Mouse (Mus musculus) intestine, postnatal 0 days (tissue): Measurements from ENCODE around the gene Scaf8. TPM values are rescaled to one million over a fixed set of nuclear protein-coding genes. Genes with fewer than 3 reads are reported as not detected.

Experiments
- ATAC-seq: fragments of 200-750 bp; cut with Nextera tagmentation; 2 replicates; pipeline ENCODE4 v1.8.0; 2017; ENCODE audit warnings: mild to moderate bottlenecking, moderate TSS enrichment, moderate library complexity
- H3K27ac ChIP-seq: fragments of 300-500 bp; sonication (generic); 2 replicates; pipeline ENCODE4 v1.5.1; 2014; ENCODE audit warnings: mild to moderate bottlenecking, low read depth, low read length, moderate library complexity
- H3K27me3 ChIP-seq: fragments of 300-500 bp; sonication (generic); replicated peaks from 2 replicates; pipeline ENCODE4 v1.6.1; 2014; ENCODE audit warnings: low read length, mixed read lengths; ENCODE audit not compliant: control insufficient read depth, insufficient read depth
- H3K36me3 ChIP-seq: fragments of 300-500 bp; sonication (generic); 2 replicates; pipeline ENCODE4 v1.6.1; 2014; ENCODE audit warnings: mild to moderate bottlenecking, moderate library complexity; ENCODE audit not compliant: control insufficient read depth, insufficient read depth
- H3K4me1 ChIP-seq: fragments of 300-500 bp; sonication (generic); replicated peaks from 2 replicates; pipeline ENCODE4 v1.6.1; 2014; ENCODE audit warnings: antibody characterized with exemption, low read length, mixed read lengths; ENCODE audit not compliant: control insufficient read depth, insufficient read depth
- H3K4me2 ChIP-seq: fragments of 300-500 bp; sonication (generic); replicated peaks from 2 replicates; pipeline ENCODE4 v1.6.1; 2014; ENCODE audit warnings: low read depth, mild to moderate bottlenecking, moderate library complexity
- H3K4me3 ChIP-seq: fragments of 300-500 bp; sonication (generic); 2 replicates; pipeline ENCODE4 v1.5.1; 2014; ENCODE audit warnings: low read depth, low read length
- H3K9ac ChIP-seq: fragments of 300-500 bp; sonication (generic); 2 replicates; pipeline ENCODE4 v1.6.1; 2014; ENCODE audit warnings: mild to moderate bottlenecking, low read depth, low read length
- H3K9me3 ChIP-seq: fragments of 300-500 bp; sonication (generic); 2 replicates; pipeline ENCODE4 v1.6.1; 2016; ENCODE audit warnings: mixed run types; ENCODE audit not compliant: control insufficient read depth
- CTCF ChIP-seq: sonication (generic); IDR thresholded peaks from 2 replicates; pipeline ENCODE4 v1.5.1; 2016; ENCODE audit warnings: low read depth, mild to moderate bottlenecking, control low read depth, antibody characterized with exemption, moderate library complexity
- WGBS: fragments of 180-500 bp; shearing (Covaris S2); extraction: QIAGEN DNeasy Blood & Tissue Kit; methylation state at CpG from one replicate; pipeline ENCODE4 v1.1.7; 2014; 5-methylcytosine and 5-hydroxymethylcytosine counted together
- polyA plus RNA-seq: library from polyadenylated mRNA; unstranded; fragments of >200 nt; fragmentation: Nextera tagmentation; extraction: Ambion mirVana; gene quantifications from 2 replicates; pipeline ENCODE4 v1.2.1, GENCODE M21; 2015

The Scaf8 gene
- polyA plus RNA-seq, 1 experiment from 2014 or later: 8.3 TPM

- TF ChIP-seq CTCF: no peak
- Histone ChIP-seq H3K36me3 (no peaks in the 10 kb centered on the region), H3K27ac (no peak overlapping the region), H3K27me3 (no peaks in the 10 kb centered on the region), H3K9me3 (no peaks in the 10 kb centered on the region), H3K4me3 (peak overlapping the region; percentile 35), H3K4me1 (no peaks in the 10 kb centered on the region), H3K4me2 (peak overlapping the region; percentile 79), H3K9ac (peak overlapping the region; percentile 34; the same call in 1 of the 2 replicates)
- 4% methylated on average over 14 of the region's 14 CpGs for WGBS
- ATAC-seq: peak; percentile 91
Measured at GRCm38 (mm10) chr17:3102336-3103165, 12.2 kb upstream of the Scaf8 start.

GRCm38 (mm10) chr17:3104154-3104931 is 10.4 kb upstream of the Scaf8 start:
- 86% methylated on average over 6 of the region's 6 CpGs for WGBS
- Histone ChIP-seq H3K4me1 (no peaks in the 10 kb centered on the region), H3K27ac (no peak overlapping the region), H3K9me3 (no peaks in the 10 kb centered on the region), H3K36me3 (no peaks in the 10 kb centered on the region), H3K4me2 (no peak overlapping the region), H3K4me3 (no peak overlapping the region), H3K27me3 (no peaks in the 10 kb centered on the region), H3K9ac (no peak overlapping the region)
- no peak for ATAC-seq
- TF ChIP-seq CTCF: peak; percentile 50

GRCm38 (mm10) chr17:3105022-3105421 is 9.8 kb upstream of the Scaf8 start:
- Histone ChIP-seq H3K9ac (no peak overlapping the region), H3K4me3 (no peak overlapping the region), H3K27ac (no peak overlapping the region), H3K4me2 (no peak overlapping the region), H3K9me3 (no peaks in the 10 kb centered on the region), H3K4me1 (no peaks in the 10 kb centered on the region), H3K27me3 (no peaks in the 10 kb centered on the region), H3K36me3 (no peaks in the 10 kb centered on the region)
- no peak for ATAC-seq
- WGBS: 46% methylated on average over 1 of the region's 1 CpGs
- TF ChIP-seq CTCF: no peak

GRCm38 (mm10) chr17:3113737-3114357 is 925 bp upstream of the Scaf8 start:
- no peak for TF ChIP-seq CTCF
- no peak for ATAC-seq
- under 1% methylated on average over 16 of the region's 16 CpGs for WGBS
- no peaks in the 10 kb centered on the region for H3K9me3 ChIP-seq
- peak overlapping the region; percentile 96 for H3K27ac ChIP-seq
- 0 out of 2 replicates have a peak, but pooled peaks cover 3% of the 10 kb centered on the region for H3K4me1 ChIP-seq
- no peaks in the 10 kb centered on the region for H3K27me3 ChIP-seq
- no peaks in the 10 kb centered on the region for H3K36me3 ChIP-seq
- H3K4me3 ChIP-seq: peak overlapping the region; percentile 90
- H3K9ac ChIP-seq: peak overlapping the region; percentile 97
- H3K4me2 ChIP-seq: peak overlapping the region; percentile 84

- TF ChIP-seq CTCF: no peak
- Histone ChIP-seq H3K9ac (peak overlapping the region; percentile 97), H3K9me3 (no peaks in the 10 kb centered on the region), H3K4me3 (peak overlapping the region; percentile 90), H3K27me3 (no peaks in the 10 kb centered on the region), H3K36me3 (no peaks in the 10 kb centered on the region), H3K4me2 (peak overlapping the region; percentile 84), H3K4me1 (0 out of 2 replicates have a peak, but pooled peaks cover 3% of the 10 kb centered on the region), H3K27ac (peak overlapping the region; percentile 96)
- under 1% methylated on average over 31 of the region's 31 CpGs for WGBS
- ATAC-seq: peak; percentile 74
Measured at GRCm38 (mm10) chr17:3114358-3114719, 433 bp upstream of the Scaf8 start.
